Mouse (Mus musculus): ENCODE results near the gene Srrm2.

- TF ChIP-seq NANOG (IDR thresholded peaks at IDR 0.05; ENCODE audit: borderline replicate concordance, low read length) (no peak), CTCF (conservative IDR thresholded peaks at IDR 0.05; ENCODE audit: low read length) (no peak)
These were observed 30.4 kb downstream of the Srrm2 start for GRCm38 (mm10) chr17:23820731-23821130.
